Mouse (Mus musculus) right cerebral cortex, postnatal 36 days (tissue): Measurements from ENCODE around the gene Nup98.

Experiments used
- DNase-seq, 2 experiments: peaks; one replicate each; pipeline ENCODE4 v3.0.0; 2022; ENCODE audit warnings: low spot score in 2 of 2, mixed read lengths in 1 of 2

The Nup98 gene

GRCm38 (mm10) chr7:102117382-102117781, 92.6 kb downstream of the Nup98 start:
- DNase-seq: no peak

- no peak for DNase-seq
These were observed 93.2 kb downstream of the Nup98 start, which contains the start of gene Chrna10 for GRCm38 (mm10) chr7:102116579-102117331. Gene Chrna10, minus strand, starts transcription at chr7:102116828.

- no peak for DNase-seq
These were observed 96.7 kb downstream of the Nup98 start for GRCm38 (mm10) chr7:102113151-102113729.

- no peak for DNase-seq
These were observed 100.2 kb downstream of the Nup98 start for GRCm38 (mm10) chr7:102109746-102110145.

- DNase-seq: no peak
These were observed 100.8 kb downstream of the Nup98 start, which contains the start of gene Art5 for GRCm38 (mm10) chr7:102109171-102109570. Gene Art5, minus strand, starts transcription at chr7:102109489.

- no peak for DNase-seq
These were observed 101.8 kb downstream of the Nup98 start for GRCm38 (mm10) chr7:102108206-102108605.

- DNase-seq: no peak
These were observed 103.3 kb downstream of the Nup98 start for GRCm38 (mm10) chr7:102106700-102107141.

- DNase-seq: no peak
These were observed 105.8 kb downstream of the Nup98 start for GRCm38 (mm10) chr7:102104126-102104525.

- DNase-seq: no peak
These were observed 106.4 kb downstream of the Nup98 start for GRCm38 (mm10) chr7:102103555-102103954.

- DNase-seq: no peak
These were observed 107.3 kb downstream of the Nup98 start for GRCm38 (mm10) chr7:102102696-102103095.

GRCm38 (mm10) chr7:102102241-102102640, 107.7 kb downstream of the Nup98 start:
- no peak for DNase-seq

GRCm38 (mm10) chr7:102101487-102101886, 108.5 kb downstream of the Nup98 start, which contains the start of gene Art1:
Gene Art1, plus strand, starts transcription at chr7:102101743.
- no peak for DNase-seq

- DNase-seq: no peak
These were observed 109.1 kb downstream of the Nup98 start for GRCm38 (mm10) chr7:102100868-102101267.

GRCm38 (mm10) chr7:102099760-102100661, 110.0 kb downstream of the Nup98 start:
- DNase-seq: no peak

- DNase-seq: no peak
These were observed 122.6 kb downstream of the Nup98 start for GRCm38 (mm10) chr7:102087336-102087735.

- DNase-seq: no peak
These were observed 125.8 kb downstream of the Nup98 start for GRCm38 (mm10) chr7:102084041-102084696.

- DNase-seq: no peak
These were observed 127.2 kb downstream of the Nup98 start, which contains the start of gene Trpc2 for GRCm38 (mm10) chr7:102082816-102083215. Gene Trpc2, plus strand, starts transcription at chr7:102083116.

- no peak for DNase-seq
These were observed 128.2 kb downstream of the Nup98 start for GRCm38 (mm10) chr7:102081784-102082183.

- no peak for DNase-seq
These were observed 129.7 kb downstream of the Nup98 start for GRCm38 (mm10) chr7:102080311-102080710.

- no peak for DNase-seq
These were observed 131.5 kb downstream of the Nup98 start for GRCm38 (mm10) chr7:102078517-102078916.

- no peak for DNase-seq
These were observed 133.2 kb downstream of the Nup98 start for GRCm38 (mm10) chr7:102076714-102077296.
